Mouse (Mus musculus) heart, embryonic 10.5 days (tissue): ENCODE measurements around the gene Upk1b. TPM values are rescaled to one million over a fixed set of nuclear protein-coding genes. Genes with fewer than 3 reads are reported as not detected.

Experiments used
- DNase-seq: peaks from one replicate; pipeline ENCODE4 v3.0.0-alpha.2; 2017; ENCODE audit warnings: low spot score
- H3K27ac ChIP-seq: fragments of 300-500 bp; sonication (generic); 2 replicates; pipeline ENCODE4 v1.5.1; 2016; ENCODE audit warnings: mild to moderate bottlenecking
- H3K27me3 ChIP-seq: fragments of 300-500 bp; sonication (generic); 2 replicates; pipeline ENCODE4 v1.6.1; 2016; ENCODE audit warnings: mild to moderate bottlenecking; ENCODE audit not compliant: poor library complexity, insufficient read depth, severe bottlenecking
- H3K36me3 ChIP-seq: fragments of 300-500 bp; sonication (generic); 2 replicates; pipeline ENCODE4 v1.6.1; 2016; ENCODE audit warnings: mild to moderate bottlenecking, moderate library complexity
- H3K4me1 ChIP-seq: fragments of 300-500 bp; sonication (generic); 2 replicates; pipeline ENCODE4 v1.6.1; 2016; ENCODE audit warnings: mild to moderate bottlenecking
- H3K4me3 ChIP-seq: fragments of 300-500 bp; sonication (generic); 2 replicates; pipeline ENCODE4 v1.5.1; 2016; ENCODE audit warnings: mild to moderate bottlenecking, moderate library complexity
- H3K9me3 ChIP-seq: fragments of 300-500 bp; sonication (generic); 2 replicates; pipeline ENCODE4 v1.6.1; 2016; ENCODE audit warnings: mild to moderate bottlenecking, moderate library complexity
- WGBS: fragments of 180-500 bp; shearing (Covaris S2); methylation state at CpG from one replicate; pipeline ENCODE4 v1.1.7; 2016; 5-methylcytosine and 5-hydroxymethylcytosine counted together
- polyA plus RNA-seq: library from polyadenylated mRNA; unstranded; fragments of >200 nt; fragmentation: Nextera tagmentation; extraction: Ambion mirVana; gene quantifications from 2 replicates; pipeline ENCODE4 v1.2.1, GENCODE M21; 2016

The Upk1b gene
- polyA plus RNA-seq, 1 experiment from 2014 or later = 43.0 TPM

DNA sequence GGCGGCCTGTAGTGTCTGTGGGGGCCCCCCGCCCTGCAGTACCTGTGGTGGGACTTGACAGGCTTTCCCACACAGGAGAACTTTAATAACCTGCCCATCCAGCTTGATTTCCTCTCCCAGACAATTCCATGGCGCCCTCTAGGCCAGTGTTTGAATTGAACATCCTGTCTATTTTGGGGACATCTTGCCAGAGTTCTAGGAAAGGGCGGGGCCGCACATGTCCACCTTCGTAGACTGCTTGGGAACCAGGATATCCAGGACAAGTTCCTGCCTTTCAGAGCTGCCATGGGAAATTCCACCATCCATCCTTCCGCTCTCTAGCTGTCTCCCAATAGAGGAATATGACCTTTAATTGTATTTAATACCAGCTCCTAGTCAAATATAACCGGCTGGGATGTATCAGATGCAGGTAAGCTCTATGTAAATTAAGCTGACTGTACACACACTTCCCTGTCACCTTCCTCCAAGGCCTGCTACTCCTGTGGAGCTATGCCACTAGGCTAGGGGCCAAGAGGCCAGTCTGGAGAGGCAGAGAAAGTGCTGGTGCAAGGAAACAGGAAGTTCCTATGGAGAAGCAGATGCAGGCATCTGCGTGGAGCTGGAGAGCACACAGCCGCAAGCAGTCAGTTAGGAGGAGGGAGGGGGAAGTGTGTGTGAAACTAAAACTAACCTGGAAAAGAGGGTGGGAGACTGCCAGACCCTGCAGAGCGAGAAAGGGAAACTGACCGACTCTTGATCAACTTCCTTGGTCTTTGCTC, 41.8 kb downstream of the Upk1b start:
- no peak for DNase-seq
- Histone ChIP-seq H3K27ac (peak overlapping the region; percentile 47; the same call in 1 of the 2 replicates), H3K4me1 (peaks cover 17% of the 10 kb centered on the region), H3K9me3 (no peaks in the 10 kb centered on the region), H3K27me3 (no peaks in the 10 kb centered on the region), H3K36me3 (peaks cover 42% of the 10 kb centered on the region), H3K4me3 (no peak overlapping the region)
- 81% methylated on average over 12 of the region's 12 CpGs for WGBS

DNA sequence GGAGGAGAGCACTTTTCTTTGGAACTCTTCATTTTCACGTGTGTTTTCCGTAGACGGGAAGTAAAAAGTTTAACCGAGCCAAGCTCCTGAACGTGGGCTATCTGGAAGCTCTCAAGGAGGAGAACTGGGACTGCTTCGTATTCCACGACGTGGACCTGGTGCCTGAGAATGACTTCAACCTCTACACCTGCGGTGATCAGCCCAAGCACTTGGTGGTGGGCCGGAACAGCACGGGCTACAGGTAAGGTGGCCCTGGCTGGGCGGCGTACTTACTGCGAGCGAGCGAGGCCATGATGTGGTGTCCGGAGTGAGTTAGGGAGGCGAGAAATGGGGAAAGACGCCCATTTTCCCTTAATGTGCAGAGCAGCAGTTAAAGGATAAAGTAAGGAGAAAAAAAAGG, 42.5 kb downstream of the Upk1b start:
- 94% methylated on average over 19 of the region's 19 CpGs for WGBS
- DNase-seq = no peak
- H3K27ac ChIP-seq = peak overlapping the region; percentile 47; the same call in 1 of the 2 replicates

DNA sequence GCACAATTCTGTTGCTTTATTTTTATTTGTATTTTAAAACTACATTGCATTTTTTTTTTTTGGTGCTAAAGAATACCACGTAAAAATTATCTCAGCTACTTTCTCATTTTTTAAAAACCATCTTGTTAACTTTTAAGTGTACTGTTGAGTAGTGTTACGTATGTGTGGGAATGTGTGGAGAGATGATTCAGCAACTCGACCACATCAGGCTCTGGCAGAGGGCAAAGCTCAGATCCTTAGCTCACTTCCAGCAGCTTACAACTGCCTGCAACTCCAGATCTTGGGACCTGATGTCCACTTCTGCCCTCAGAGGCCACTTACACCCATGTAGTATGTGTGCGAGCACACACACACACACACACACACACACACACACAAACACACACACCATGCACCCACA, 43.6 kb downstream of the Upk1b start:
- Histone ChIP-seq H3K9me3 (no peaks in the 10 kb centered on the region), H3K27ac (peak overlapping the region; percentile 76), H3K4me1 (peaks cover 28% of the 10 kb centered on the region), H3K27me3 (no peaks in the 10 kb centered on the region), H3K4me3 (no peak overlapping the region), H3K36me3 (peaks cover 37% of the 10 kb centered on the region)
- no peak for DNase-seq
- 66% methylated on average over 4 of the region's 4 CpGs for WGBS

More for the DNA sequence above, 42.5 kb downstream of the Upk1b start:
- Histone ChIP-seq H3K4me3 (no peak overlapping the region), H3K27me3 (no peaks in the 10 kb centered on the region), H3K9me3 (no peaks in the 10 kb centered on the region), H3K36me3 (peaks cover 37% of the 10 kb centered on the region), H3K4me1 (peaks cover 20% of the 10 kb centered on the region)

DNA sequence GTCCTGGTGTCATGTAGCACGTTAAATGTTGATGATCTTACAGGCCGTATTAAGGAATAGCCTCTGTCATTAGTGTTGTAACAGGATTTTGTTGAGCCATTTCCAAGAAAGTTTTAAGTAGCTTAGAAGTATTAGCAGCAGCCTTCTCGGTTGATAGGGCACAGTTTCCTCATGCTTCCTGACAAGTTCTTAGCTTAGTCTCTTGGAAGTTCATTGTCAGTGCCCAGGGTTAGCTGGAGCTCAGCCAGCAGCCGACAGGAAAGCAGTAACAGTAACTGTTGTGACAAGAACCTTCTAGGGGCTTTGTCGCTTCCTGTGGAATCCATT, 44.0 kb downstream of the Upk1b start:
- H3K36me3 ChIP-seq = peaks cover 37% of the 10 kb centered on the region
- WGBS = 48% methylated on average over 5 of the region's 5 CpGs
- peak overlapping the region; percentile 73; the same call in 1 of the 2 replicates for H3K27ac ChIP-seq
- peaks cover 31% of the 10 kb centered on the region for H3K4me1 ChIP-seq
- H3K4me3 ChIP-seq = no peak overlapping the region
- DNase-seq = no peak
- H3K27me3 ChIP-seq = no peaks in the 10 kb centered on the region
- no peaks in the 10 kb centered on the region for H3K9me3 ChIP-seq

GRCm38 (mm10) chr16:38755452-38756176, 44.5 kb downstream of the Upk1b start:
- Histone ChIP-seq H3K36me3 (peaks cover 37% of the 10 kb centered on the region), H3K4me1 (peaks cover 35% of the 10 kb centered on the region), H3K4me3 (no peak overlapping the region), H3K27me3 (no peaks in the 10 kb centered on the region), H3K27ac (peak overlapping the region; percentile 73; the same call in 1 of the 2 replicates), H3K9me3 (no peaks in the 10 kb centered on the region)
- 50% methylated on average over 7 of the region's 7 CpGs for WGBS
- DNase-seq = peak; percentile 91

DNA sequence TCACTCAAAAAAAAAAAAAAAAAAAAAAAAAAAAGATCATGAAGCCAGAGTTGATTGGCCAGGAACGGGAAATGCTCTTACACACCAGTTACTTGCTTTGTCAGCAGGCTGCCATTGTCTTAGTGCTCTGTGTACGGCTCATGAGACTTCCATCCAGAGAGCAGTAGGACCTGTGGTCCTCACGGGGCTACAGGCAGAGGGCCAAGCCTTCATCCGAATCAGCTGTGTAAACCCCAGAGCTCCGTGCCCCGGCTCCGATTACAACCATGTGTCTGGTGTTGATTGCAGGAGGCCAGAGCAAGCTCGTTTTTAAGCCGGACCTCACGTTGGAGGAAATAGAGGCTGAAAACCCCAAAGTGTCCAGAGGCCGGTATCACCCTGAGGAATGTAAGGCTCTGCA, 46.5 kb downstream of the Upk1b start:
- H3K4me1 ChIP-seq = peaks cover 36% of the 10 kb centered on the region
- H3K27me3 ChIP-seq = no peaks in the 10 kb centered on the region
- H3K4me3 ChIP-seq = no peak overlapping the region
- H3K27ac ChIP-seq = peak overlapping the region; percentile 30; the same call in 1 of the 2 replicates
- DNase-seq = peak; percentile 82
- peaks cover 22% of the 10 kb centered on the region for H3K36me3 ChIP-seq
- H3K9me3 ChIP-seq = no peaks in the 10 kb centered on the region
- 45% methylated on average over 11 of the region's 11 CpGs for WGBS

DNA sequence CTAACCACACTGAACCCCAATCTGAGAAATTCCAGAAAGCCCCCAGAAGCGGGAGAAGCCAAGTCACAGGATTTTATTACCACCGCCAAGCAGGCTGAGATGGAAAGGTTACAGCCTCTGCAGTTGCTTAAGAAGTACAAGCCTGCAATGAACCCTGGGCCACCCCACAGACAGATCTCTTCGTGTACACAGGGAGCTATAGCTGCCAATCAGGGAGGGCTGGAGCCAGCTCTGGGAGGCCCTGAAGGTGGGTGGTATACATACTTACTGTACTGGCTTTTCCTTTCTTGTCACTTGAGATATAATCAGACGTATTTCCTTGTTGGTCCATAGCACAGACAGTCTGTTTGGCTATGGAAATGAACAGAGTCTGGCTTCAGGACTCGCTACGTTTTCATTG, 49.3 kb downstream of the Upk1b start:
- H3K27me3 ChIP-seq = no peaks in the 10 kb centered on the region
- WGBS = 73% methylated on average over 6 of the region's 6 CpGs
- no peaks in the 10 kb centered on the region for H3K9me3 ChIP-seq
- no peak for DNase-seq
- no peak overlapping the region for H3K27ac ChIP-seq
- H3K4me3 ChIP-seq = no peak overlapping the region
- H3K36me3 ChIP-seq = peaks cover 12% of the 10 kb centered on the region; the same call in 1 of the 2 replicates
- H3K4me1 ChIP-seq = peaks cover 27% of the 10 kb centered on the region

GRCm38 (mm10) chr16:38743941-38744673, 56.0 kb downstream of the Upk1b start:
- no peak for DNase-seq
- H3K4me1 ChIP-seq = peaks cover 7% of the 10 kb centered on the region; the same call in 1 of the 2 replicates
- no peaks in the 10 kb centered on the region for H3K9me3 ChIP-seq
- no peaks in the 10 kb centered on the region for H3K27me3 ChIP-seq
- H3K27ac ChIP-seq = no peak overlapping the region
- peaks cover 5% of the 10 kb centered on the region; the same call in 1 of the 2 replicates for H3K36me3 ChIP-seq
- WGBS = 86% methylated on average over 10 of the region's 10 CpGs
- H3K4me3 ChIP-seq = no peak overlapping the region

DNA sequence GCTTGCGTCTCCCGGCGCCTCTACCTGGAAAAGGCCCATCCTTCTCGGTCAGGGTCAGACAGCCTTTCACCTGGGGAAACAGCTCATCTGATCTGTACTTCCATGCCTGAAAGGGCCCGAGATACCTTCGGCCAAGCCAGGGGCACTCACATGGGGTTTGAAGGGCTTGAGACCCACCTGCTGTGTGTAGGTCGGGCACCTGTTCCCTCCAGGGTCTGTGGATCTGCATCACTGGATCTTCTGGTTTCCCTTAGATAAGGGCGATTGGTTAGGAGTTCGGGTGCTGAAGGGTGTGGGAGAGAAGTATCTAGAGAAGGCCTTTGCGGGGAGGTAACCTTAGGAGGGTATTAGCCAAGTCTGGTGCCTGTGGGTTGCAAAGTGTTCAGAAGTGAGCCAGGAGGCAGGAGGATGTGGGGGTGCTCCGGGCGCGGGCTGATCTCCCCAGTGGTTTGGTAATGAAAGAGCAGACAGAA, 57.4 kb downstream of the Upk1b start:
- peak; percentile 84 for DNase-seq
- H3K36me3 ChIP-seq = peaks cover 5% of the 10 kb centered on the region; the same call in 1 of the 2 replicates
- WGBS = 0% methylated on average over 13 of the region's 13 CpGs
- no peaks in the 10 kb centered on the region for H3K9me3 ChIP-seq
- H3K27me3 ChIP-seq = no peaks in the 10 kb centered on the region
- H3K27ac ChIP-seq = peak overlapping the region; percentile 92
- H3K4me3 ChIP-seq = peak overlapping the region; percentile 73
- peaks cover 7% of the 10 kb centered on the region; the same call in 1 of the 2 replicates for H3K4me1 ChIP-seq

DNA sequence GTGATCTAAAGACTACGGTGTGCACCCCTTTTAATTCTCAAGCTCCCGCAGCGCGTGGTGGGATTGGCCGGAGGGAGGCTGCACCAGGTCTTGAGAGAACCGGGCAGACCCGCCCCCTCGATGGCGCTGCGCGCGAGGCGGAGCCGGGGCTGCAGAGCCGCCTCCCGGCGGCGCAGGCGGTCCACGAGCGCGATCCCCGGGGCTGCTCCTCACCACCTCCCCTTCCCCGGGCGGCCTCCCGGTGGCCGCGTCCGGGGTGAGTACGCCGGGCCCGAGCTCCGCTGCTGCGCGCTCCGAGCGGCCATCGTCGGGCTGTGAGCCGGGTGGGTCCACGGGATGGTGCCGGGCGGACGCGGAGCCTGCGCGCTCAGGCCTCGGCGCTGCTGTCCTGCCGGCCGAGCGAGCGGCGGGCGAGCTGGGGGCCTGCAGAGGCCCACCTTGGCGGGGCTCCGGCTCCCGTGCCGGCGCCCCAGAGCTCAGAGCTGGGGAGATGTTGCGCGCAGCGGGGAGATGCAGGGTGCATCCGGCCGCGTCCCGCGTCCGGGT, 57.9 kb downstream of the Upk1b start, which contains the start of gene B4galt4:
Gene B4galt4, plus strand, starts transcription at position 152 of the 546 bp plus-strand sequence.
- peak; percentile 90 for DNase-seq
- H3K4me1 ChIP-seq = peaks cover 7% of the 10 kb centered on the region; the same call in 1 of the 2 replicates
- under 1% methylated on average over 68 of the region's 69 CpGs for WGBS
- peaks cover 5% of the 10 kb centered on the region; the same call in 1 of the 2 replicates for H3K36me3 ChIP-seq
- H3K9me3 ChIP-seq = no peaks in the 10 kb centered on the region
- no peaks in the 10 kb centered on the region for H3K27me3 ChIP-seq
- H3K4me3 ChIP-seq = peak within 1 kb of the TSS; percentile 73
- peak within 1 kb of the TSS; percentile 92 for H3K27ac ChIP-seq

DNA sequence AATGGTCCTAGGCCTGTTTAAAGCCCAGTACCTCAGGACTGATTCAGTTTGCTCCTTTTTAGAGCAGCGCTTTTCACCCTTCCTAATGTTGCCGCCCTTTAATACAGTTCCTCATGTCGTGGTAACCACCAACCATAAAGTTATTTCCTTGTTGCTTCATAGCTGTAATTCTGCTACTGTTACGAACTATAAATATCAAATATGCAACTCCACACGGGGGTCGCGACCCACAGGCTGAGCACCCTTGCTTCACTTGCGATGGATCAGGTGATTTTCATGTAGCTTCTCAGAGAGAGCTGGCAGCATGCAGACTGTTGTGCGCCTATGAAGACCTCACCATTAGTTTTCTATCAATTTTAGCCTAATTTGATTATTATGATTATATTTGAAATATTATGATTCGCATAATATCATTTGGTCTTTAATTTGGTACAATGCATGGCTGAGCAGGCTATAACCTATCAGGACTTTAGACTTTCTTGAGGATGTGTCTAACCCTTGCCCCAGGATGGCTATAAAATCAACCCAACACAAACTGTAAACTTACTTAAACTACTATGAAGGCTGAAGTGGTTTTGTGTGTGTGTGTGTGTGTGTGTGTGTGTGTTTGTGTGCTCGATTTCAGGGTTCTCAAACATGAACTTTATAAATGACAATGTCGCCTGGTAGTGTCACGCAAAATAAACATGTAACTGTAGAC, 58.8 kb downstream of the Upk1b start:
- no peak for DNase-seq
- peaks cover 7% of the 10 kb centered on the region; the same call in 1 of the 2 replicates for H3K4me1 ChIP-seq
- no peak overlapping the region for H3K27ac ChIP-seq
- H3K4me3 ChIP-seq = peak overlapping the region; percentile 73
- 80% methylated on average over 13 of the region's 13 CpGs for WGBS
- H3K9me3 ChIP-seq = no peaks in the 10 kb centered on the region
- H3K27me3 ChIP-seq = no peaks in the 10 kb centered on the region
- H3K36me3 ChIP-seq = peaks cover 5% of the 10 kb centered on the region; the same call in 1 of the 2 replicates

- peak; percentile 74 for DNase-seq
- WGBS = 47% methylated on average over 8 of the region's 8 CpGs
- H3K27ac ChIP-seq = no peak overlapping the region; the same call in 1 of the 2 replicates
- H3K9me3 ChIP-seq = no peaks in the 10 kb centered on the region
- H3K36me3 ChIP-seq = no peaks in the 10 kb centered on the region
- no peak overlapping the region for H3K4me3 ChIP-seq
- no peaks in the 10 kb centered on the region for H3K27me3 ChIP-seq
- H3K4me1 ChIP-seq = peaks cover 5% of the 10 kb centered on the region; the same call in 1 of the 2 replicates
These were observed 69.2 kb downstream of the Upk1b start for GRCm38 (mm10) chr16:38730921-38731320.
